Mouse (Mus musculus): Measurements from ENCODE around the gene Cux2.

DNA sequence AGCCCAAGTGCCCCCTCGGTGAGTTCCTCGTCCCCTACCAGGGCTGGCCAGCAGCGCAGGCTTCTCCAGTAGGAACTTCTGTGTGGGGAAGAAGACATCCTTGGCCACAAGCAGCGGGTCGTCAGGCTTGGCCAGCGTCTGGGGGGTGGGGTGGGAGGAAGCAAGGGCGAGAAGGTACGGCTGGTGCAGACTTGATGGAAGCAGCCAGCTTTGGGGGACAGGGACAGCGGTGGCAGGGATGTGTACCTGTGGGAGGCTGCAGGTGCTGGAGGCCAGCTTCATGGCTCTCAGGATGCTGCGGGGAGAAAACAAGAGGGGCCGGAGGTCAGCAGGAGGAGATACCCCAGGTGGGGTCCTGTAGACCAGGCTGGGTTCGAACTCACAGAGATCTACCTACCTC lies 174.9 kb downstream of the Cux2 start:
- TF ChIP-seq CTCF (IDR thresholded peaks at IDR 0.05) = no peak
- TF ChIP-seq EP300 (IDR thresholded peaks at IDR 0.05) = no peak
